Mouse (Mus musculus) urinary bladder, postnatal 10 days (tissue): ENCODE results near the gene Farsa.

Experiments
- DNase-seq: peaks from one replicate; pipeline ENCODE4 v3.0.0; 2022; ENCODE audit warnings: low spot score

Farsa gene

DNA sequence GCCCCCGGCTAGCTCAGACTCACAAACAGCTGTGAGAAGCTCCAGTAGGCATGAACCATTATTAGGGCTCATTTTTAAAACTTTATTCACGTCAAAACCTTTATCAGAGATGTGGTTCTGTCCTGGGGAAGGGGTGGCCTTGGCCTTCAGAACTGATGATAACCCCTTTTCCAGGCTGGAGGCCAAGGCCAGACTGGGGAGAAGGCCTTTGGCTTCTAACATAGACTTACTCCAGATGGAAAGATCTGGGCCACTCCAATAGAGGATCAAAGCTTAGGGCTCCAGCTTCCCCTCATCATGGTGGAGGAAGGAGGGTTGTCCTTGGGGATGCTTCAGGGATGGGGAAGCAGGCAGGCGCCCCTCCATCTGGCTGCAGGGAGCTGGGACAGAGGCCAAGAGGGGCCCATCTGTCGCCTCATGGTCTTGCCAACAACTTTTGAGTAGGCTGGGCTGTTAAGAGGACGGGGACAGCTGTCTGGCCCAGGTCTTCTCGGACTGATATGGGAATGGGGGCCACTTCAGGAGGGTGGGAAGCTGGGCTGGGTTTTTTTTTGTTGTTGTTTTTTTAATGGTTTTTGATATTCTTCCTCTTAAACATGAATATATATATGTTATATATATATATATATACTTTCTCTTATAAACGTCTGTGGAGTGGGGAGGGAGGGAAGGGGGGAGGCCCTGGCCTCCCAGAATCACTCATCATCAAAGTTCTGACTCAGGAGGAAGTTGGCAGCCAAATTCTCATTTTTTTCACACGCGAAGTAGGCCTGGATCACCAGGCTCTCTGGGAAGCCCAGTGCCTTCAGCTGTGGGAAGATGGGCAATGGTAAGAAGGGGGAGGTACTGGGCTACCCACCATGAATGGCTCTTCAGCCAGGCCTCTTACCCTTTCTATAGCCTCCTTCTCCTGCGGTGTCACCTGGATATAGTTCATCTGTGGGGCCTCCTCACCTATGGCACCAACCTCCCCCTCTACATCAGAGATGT lies 21.6 kb upstream of the Farsa start:
- DNase-seq, result no peak

DNA sequence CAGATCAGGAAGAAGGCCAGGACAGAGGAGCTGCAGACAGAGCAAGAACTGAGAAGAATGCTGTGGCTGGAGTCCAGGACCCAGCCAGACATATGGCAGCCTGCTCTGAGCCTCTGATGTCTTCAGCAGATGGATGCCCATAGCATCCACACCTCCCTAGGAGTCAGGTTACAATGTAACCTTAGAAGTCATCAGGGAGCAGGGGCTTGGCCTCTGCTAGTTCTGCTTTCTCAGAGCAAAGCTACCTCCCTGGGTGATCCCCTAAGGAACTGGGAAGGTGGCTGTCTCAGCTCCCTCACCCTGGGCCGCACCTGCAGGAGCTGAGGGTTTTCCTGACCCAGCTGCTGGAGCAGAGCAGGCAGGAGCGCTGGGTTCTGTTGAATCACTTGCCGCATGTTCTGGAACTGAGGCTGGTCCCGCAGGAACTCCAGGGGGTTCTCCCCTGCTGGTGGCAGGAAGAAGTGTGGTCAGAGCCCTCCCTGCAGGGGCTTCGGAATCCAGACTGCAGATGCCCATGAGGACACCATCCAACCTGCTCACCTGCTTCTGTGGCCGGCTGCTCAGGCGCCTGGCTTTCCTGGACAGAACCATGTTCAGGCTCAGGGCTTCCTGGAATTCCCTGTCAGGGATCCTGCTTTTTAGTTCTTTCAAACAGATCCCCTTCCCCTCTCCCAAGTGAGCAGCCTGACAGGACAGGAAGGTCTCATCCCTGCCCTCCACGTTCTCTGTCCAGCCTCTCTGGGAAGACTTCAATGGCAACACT lies 19.5 kb upstream of the Farsa start:
- DNase-seq, result no peak

DNA sequence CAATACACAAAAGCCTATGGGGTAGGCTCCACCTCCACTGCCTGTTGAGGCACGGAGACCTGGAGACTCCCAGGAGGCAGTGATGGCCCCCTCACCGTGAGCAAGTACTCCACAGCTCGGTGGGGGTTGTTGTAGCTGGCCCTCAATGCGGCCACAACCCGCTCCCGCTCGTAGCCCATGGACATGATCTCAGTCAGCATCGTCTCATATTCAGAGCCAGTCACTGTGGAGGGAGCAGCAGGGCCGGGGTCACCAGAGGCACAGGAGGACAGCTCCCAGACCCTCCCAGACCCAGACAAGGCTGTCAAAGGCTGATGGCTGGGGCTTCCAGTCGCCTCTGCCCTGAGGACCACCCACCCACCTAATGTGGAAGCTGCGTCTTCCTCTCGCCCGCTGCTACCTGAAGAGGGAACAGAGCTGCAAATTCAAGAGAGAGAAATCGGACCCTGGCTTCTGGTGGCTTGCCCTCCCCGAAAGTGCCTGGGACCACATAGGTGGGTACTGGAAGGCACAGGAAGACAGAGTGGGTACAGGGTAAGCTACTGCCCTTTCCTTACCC lies 18.8 kb upstream of the Farsa start:
- DNase-seq, result no peak

DNA sequence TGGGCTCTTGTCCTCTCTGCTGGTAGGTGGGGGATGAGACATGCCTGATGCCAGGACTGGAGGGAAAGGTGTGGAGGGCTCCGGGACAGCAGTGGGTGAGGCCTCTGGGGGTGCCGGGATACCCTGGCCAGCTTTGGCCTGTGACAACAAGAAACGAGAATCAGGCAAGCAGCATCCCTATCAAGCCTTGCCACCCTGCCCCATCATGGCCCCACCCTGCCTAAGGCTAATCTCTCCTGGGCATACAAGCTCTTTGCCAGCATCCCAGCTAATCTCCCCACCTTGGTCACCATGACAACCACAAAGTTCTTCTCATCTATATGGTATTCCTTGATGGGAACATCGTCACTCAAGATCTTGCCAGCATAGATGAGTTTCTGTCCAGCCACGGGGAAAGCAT lies 18.3 kb upstream of the Farsa start:
- DNase-seq, result no peak

DNA sequence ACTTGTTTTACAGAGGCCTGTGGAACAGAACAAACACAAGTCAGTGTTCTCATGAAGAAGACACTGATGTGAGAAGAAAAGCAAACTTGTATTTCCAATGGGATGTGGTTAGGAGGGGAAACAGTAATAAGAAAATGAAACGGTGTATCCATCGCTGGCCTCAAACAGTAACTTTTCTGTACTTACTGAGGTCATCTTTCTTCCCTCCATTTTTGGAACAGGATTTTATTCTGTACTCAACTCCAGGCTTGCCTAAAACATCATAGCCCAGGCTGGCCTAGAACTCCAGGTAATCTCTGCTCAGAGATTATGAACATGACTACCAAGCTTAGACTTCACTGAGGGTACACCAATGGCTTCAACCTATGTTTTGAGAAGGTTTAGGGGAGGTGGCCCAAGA lies 17.4 kb upstream of the Farsa start:
- no peak for DNase-seq

DNA sequence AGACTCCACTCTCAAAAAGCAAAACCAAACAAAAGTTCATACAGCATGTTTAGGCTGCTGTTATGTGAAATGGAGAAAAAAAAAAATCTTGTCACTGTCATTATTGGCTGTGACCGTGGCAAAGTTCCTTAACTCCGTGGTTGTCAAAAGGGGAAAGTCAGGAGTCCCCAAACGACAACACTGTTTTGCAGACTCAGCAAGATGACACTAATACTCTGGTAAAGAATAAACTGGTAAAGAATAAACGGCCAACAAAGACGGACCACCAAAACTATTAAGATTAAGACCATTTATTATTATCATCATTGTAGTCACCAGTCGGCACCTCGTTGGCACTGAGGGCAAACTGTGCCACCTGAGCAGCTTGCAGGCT lies 16.9 kb upstream of the Farsa start:
- DNase-seq, result no peak

DNA sequence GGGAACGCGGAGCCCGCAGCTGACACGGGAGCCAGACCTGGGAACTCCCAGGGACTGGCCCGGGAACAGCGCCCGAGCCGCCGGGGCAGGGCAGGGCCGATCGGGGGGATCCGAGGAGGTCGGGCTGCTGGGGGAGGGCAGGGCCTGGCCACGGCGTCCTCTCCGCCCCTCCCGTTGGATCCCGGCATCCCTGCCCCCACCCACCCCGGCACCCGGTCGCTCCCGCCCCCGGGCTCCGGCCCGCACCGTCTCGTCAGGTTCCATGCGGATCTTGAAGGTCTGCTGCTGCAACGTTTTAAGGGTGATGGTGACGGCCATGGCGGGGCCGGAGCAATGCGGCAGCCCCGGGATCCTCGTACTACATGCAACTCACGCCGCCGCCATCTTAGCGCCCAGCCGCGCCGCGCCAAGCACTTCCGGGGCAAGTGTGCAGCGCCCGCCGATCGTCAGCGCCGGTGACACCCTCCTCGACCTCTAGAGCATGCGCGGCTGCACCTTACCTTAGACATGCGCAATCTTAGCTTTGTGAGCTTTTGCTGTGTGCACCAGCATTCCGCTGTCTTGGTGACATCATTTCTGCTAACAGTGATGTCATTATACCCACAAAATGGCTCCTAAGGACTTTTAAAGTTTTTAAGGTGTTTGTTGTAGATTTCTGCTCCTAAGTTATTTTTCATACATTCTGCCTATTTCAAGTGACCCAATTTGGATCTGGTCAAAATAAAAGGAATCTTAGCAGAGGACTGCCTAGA lies 16.4 kb upstream of the Farsa start, which contains the start of gene Rad23a:
Gene Rad23a, minus strand, starts transcription at position 418 of the 752 bp plus-strand sequence.
- DNase-seq, result peak; percentile 72

DNA sequence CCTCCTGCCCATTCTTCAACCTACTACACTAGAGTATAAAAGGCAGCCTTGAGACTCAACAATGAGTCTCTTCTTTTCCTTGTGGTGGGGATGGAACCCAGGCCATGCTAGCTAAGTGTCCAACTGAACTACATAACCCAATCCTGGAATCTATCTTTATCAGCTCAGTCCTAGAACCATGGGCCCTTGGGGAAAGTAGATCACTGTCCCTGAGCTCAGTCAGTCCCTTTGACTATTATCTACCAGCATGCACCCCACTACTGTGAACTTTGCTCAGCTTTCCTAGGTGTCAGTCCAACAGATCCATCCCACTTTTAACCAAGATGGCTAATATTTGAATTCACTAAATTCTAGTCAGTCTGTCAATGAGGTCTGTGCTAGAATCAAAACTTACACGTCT lies 15.3 kb upstream of the Farsa start:
- no peak for DNase-seq

DNA sequence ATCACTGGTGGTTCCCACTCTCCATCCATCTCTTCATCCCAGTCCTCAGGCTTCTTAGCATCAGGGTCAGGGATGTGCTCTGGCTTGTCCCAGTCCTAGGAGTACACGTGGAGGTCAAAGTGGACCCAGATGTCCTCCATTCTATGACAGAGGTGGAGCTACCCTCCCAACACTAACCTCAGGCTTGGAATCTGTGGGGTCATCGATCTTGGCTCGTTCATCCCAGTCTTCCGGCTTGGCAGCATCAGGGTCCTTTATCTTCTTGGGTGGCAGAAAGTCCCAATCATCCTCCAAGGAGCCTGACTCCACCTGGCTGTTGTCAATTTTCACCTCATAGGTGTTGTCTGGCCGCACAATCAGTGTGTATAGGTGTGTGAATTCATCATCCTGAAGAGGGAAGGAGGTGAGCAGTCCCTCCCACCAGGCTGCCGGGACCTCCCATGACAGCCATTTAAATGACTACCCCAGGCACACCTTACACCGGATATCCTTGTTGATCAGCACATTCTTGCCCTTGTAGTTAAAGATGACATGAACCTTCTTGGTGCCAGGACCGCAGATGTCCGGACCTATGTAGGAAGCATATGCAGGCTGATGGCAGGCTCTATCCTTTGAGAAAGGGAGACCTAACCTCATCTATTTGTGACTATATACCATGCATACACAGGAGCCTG lies 12.3 kb upstream of the Farsa start:
- DNase-seq, result no peak

DNA sequence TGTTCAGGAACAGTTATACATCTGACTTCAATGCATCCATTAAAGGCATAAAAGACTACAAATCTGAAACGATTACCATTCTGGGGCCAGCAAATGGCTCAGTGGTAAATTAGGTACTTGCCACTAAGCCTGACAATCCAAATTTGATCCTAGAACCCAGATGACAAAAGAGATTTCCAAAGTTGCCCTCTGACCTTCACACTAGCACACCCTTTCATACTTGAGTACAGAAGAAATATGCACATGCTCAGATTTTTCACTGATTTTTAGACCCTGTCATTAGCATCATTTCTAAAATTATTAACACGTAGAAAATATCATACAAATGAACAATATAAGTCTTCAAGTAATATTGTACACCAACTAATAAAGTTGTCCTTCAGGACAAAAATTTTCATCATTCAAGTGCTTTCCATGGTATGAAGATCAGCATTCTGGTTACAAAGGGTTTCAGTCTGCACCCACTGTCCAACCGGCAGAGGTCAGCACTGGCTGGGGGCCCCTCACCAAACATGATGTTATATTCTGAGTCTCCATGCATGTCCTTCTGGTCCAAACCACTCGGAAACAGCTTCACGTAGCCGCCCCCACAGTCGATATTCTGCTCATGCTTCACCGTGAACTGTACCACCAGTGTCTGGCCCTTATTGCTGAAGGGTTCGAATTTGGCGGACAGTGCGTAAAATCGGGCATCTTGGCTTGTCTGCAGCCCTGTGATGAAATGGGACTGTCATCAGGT lies 11.3 kb upstream of the Farsa start:
- no peak for DNase-seq

DNA sequence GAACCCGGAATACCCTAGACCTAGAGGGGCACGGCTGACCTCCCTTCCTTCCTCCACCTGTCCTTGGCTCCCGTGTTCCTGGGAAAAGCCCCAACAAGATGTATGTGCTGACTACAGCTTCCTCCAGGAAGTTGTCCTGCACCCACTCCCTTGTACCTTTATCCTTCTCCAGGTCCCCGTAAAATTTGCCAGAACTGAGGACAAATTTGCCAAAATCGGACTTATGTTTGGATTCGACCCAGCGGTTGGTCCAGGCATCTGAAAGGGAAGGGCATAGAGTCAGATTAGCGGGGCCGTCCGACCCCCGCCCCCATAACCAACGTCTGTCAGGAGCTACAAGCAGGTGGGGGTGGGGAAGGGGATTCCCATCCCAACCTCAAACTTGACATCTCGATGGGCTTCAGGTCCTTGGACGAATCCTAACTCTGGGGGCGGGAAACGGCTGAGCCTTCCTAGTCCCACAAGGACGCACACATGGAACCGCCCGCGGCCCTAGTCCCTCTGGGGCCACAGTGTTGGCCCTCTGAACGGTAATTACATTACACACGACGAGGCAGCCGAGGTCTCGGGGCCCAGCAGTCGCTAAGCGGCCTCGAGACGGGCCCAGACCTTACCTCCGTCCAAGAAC lies 10.6 kb upstream of the Farsa start:
- no peak for DNase-seq

DNA sequence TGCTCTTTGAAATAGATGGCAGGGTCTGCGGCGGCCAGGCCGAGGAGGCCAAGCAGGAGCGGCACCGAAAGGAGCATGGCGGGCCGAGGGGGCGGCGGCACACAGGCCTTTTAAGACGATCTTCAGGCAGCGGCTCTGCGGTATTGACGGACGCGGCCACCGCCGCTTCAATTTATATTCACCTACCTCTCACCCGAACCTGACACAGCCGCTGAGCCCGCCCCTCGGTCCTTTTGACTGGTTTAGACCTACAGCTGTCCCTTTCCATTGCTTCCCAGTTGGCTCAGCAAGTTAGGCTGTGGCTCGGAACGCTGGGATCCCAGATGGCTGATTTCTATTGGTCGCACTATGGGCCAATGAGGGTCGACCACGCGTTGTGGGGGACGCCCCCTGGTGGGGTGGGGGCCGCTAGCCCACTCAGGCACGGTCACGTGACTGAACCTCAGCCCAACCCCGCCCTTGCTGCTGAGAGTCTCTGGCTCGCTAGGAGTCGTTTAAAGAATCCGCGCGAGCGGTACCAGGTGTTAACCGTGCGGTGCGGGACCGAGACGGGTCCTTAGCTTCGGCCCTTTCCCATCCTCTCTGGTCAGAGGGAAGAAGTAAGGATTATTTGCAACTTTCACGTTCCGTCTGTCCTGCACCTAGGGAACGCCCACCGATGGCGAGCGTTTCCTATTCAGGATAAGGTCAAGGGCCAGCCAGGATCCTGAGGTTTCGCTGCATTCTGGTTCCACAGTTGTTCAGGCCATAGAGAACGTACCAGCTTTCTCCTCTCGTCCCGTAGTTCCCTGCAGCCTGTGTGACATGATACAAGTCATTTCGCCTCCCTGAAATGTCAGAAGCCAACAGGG lies 9.8 kb upstream of the Farsa start, which contains the start of gene Calr:
Gene Calr, minus strand, starts transcription at position 213 of the 851 bp plus-strand sequence.
- peak; percentile 97 for DNase-seq

DNA sequence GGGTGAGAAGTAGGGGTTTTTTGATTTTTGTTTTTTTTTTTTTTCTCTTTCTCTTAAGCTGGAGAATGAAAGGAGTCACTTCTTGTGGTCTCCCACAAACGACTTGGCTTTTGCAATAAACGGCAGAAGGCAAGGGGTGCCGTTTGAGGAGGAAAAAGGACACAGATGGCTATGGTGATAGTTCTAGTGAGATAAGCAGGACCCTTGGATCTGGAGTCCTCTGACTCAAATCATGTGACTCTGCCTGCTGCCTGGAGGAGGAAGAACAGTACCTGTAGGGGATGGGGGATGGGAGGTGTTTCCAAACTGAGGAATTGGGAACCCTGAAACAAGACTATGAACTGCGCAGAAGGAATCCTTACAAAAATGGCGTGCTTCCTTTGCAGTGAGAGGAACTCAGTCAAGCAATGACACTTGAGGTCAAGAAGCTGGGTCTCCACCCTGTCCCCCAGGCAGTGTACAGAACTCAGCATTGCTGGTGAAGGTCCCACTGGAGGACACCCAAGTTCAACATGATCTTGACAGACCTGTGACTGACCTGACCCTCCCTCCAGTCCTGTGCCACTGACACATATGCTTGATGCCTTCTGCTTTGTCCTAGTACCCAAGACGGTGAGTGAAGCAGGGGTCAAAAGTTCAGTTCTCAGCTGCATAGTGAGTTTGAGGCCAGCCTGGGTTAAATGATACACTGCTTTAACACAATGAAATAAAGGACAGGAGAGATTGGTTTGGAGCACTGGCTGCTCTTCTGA lies 8.9 kb upstream of the Farsa start:
- no peak for DNase-seq

DNA sequence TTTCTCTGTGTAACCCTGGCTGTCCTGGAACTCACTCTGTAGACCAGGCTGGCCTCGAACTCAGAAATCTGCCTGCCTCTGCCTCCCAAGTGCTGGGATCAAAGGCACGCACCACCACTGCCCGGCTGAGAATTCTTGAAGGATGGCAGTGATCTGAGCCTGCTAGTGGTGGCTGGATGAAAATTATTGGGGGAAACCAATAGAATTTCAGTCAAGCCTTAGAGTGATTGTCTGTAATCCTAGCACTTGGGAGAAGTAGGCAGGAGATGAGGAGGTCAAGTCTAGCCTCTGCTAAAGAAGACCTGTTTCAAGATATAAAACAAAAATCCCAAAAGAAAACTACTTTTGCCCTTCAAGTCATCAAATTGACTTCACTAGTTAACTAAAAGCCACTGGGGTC lies 355 bp upstream of the Farsa start:
- no peak for DNase-seq

DNA sequence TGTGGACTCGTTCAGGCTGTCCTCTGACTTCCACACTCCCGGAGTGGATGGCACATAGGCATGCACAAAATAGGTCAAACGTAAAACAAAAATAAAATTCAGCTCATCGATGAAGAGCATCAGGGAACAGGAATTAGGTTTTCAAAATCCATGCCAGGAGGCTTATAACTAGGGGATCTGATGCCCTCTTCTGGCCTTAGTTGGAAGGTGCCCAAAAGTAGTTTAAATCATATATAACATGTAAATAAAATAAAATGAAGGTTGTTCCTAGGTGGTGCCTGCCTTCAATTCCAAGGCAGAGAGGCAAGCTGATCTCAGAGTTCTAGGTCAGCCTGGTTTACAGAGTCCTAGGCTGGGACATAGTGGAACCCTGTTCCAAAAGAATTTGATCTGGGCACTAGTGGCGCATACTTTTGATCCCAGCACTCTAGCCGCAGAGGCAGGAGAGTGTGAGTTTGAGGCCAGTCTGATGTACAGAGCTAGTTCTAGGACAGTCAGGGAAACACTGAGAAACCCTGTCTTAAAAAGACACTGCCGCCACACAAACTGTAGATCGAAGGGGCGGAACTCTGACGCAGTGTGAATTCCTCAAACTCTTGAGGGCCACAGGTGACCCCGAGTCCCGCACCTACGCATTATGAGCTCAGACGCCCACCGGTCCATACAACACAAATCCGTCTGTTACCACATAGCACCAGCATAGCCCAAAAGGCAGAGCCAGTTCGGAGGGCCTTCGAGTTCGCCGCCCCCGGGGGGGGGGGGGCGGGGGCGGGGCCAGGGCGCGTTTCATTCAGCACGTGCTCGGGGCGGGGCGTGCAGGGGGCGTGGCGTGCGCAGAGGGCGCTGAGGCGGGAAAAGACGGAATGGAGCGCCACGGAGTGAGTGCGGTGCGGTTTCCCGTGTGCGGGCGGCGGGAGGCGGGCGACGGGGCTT lies 14.9 kb downstream of the Farsa start, which contains the start of gene Syce2:
Gene Syce2, plus strand, starts transcription at position 736 of the 933 bp plus-strand sequence.
- DNase-seq, result no peak

DNA sequence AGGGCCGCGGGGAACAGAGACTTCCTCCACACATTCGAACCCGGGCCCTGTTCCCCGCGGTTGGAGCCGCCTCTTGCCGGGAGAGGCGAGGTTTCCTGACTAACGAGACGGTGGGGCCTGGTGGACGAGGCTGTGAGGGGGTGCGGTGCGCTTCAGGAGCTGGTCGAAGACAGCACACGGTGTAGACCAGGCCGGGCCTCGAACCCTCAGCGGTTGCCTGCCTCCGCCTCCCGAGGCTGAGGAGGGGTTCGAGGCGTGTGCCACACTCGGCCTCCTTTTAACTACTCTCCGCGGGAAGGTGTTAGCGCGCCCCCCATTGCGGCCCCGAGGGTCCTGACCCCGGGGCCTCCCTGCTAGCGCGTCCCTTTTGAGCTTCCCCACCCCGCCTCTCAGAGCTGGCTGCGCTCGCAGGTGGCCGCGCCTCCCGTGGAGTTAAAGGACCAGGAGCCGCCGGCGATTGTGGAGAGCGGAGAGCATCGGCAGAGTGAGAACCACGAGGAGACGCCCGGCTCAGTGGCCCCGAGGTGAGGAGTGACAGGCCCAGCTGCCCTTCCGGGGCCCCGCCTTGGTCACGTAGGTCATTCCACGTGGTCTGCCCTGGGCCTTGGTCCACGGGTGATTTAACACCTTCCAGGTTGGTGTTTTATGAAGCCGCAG lies 15.6 kb downstream of the Farsa start:
- DNase-seq, result no peak

DNA sequence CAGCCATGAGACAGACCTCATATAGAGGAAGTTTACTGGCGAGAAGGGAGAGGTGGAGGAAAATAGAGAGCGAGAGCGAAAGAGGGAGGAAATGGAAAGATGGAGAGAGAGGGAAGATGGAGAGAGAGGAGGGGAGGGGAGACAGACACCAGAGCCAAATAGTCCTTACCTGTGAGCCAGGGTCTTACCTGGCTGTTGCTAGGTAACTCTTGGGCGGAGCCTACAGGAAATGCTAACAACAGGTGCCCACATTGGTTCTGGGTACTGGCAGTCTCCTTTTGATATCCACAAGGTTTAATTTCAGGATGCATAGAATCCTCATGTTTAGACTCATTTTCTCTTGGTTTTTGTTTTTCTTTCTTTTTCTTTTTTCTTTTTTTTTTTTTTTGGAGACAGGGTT lies 16.2 kb downstream of the Farsa start:
- DNase-seq, result no peak
